Mouse (Mus musculus): ENCODE results near the gene Capn7. TPM values are rescaled to one million over a fixed set of nuclear protein-coding genes. Genes with fewer than 3 reads are reported as not detected.

Capn7 gene
- polyA plus RNA-seq, 1 experiment from 2014 or later: 76.3 TPM

- H3K4me2 ChIP-seq: no peak overlapping the region
- H3K27ac ChIP-seq: no peak overlapping the region
- 93% methylated on average over 3 of the region's 3 CpGs for WGBS
- no peaks in the 10 kb centered on the region for H3K27me3 ChIP-seq
- H3K36me3 ChIP-seq: peaks cover 74% of the 10 kb centered on the region
- no peaks in the 10 kb centered on the region for H3K9me3 ChIP-seq
- no peaks in the 10 kb centered on the region for H3K4me1 ChIP-seq (replicated peaks)
- no peak overlapping the region for H3K4me3 ChIP-seq
- no peak overlapping the region for H3K9ac ChIP-seq
- no peak for ATAC-seq (ENCODE audit: low FRiP score)
These were observed 32.9 kb downstream of the Capn7 start for GRCm38 (mm10) chr14:31369377-31369776.

DNA sequence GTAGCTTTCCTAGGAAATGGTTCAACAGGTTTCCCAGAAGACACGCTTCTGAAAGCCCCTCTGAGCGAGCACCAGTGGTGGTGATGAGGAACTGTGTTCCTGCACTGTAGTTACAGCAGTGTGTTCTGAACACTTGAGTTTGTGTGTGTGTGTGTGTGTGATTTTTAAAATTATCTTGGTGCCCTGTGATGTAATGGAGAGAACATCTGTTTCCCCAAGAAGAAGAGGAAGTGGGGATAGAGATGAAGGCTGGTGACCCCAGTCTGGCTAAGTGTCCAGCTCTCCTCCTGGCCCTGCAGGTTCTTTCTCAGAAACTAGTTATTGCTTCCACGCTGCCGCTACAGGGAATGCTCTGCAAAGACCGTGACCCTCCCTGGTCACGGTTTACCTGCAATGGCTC lies 38.0 kb downstream of the Capn7 start:
- no peak overlapping the region for H3K4me3 ChIP-seq
- no peak overlapping the region for H3K9ac ChIP-seq
- no peaks in the 10 kb centered on the region for H3K9me3 ChIP-seq
- no peak overlapping the region for H3K4me2 ChIP-seq
- no peaks in the 10 kb centered on the region for H3K4me1 ChIP-seq (replicated peaks)
- H3K27ac ChIP-seq: no peak overlapping the region
- H3K36me3 ChIP-seq: peaks cover 91% of the 10 kb centered on the region
- WGBS: 94% methylated on average over 6 of the region's 6 CpGs
- H3K27me3 ChIP-seq: no peaks in the 10 kb centered on the region
- ATAC-seq (ENCODE audit: low FRiP score): no peak

GRCm38 (mm10) chr14:31376331-31376730 lies 39.9 kb downstream of the Capn7 start:
- H3K9me3 ChIP-seq: no peaks in the 10 kb centered on the region
- no peak overlapping the region for H3K4me2 ChIP-seq
- ATAC-seq (ENCODE audit: low FRiP score): no peak
- H3K9ac ChIP-seq: no peak overlapping the region
- no peaks in the 10 kb centered on the region for H3K27me3 ChIP-seq
- H3K27ac ChIP-seq: no peak overlapping the region
- H3K4me1 ChIP-seq (replicated peaks): no peaks in the 10 kb centered on the region
- H3K36me3 ChIP-seq: peaks cover 77% of the 10 kb centered on the region
- H3K4me3 ChIP-seq: no peak overlapping the region
- WGBS: 95% methylated on average over 3 of the region's 3 CpGs

- H3K4me2 ChIP-seq: no peak overlapping the region
- H3K36me3 ChIP-seq: peaks cover 64% of the 10 kb centered on the region
- H3K4me3 ChIP-seq: no peak overlapping the region
- H3K27me3 ChIP-seq: no peaks in the 10 kb centered on the region
- H3K9ac ChIP-seq: no peak overlapping the region
- no peaks in the 10 kb centered on the region for H3K9me3 ChIP-seq
- WGBS: 88% methylated on average over 8 of the region's 8 CpGs
- ATAC-seq (ENCODE audit: low FRiP score): no peak
- H3K27ac ChIP-seq: no peak overlapping the region
- H3K4me1 ChIP-seq (replicated peaks): peaks cover 33% of the 10 kb centered on the region
These were observed 45.8 kb downstream of the Capn7 start for GRCm38 (mm10) chr14:31382276-31382675.

DNA sequence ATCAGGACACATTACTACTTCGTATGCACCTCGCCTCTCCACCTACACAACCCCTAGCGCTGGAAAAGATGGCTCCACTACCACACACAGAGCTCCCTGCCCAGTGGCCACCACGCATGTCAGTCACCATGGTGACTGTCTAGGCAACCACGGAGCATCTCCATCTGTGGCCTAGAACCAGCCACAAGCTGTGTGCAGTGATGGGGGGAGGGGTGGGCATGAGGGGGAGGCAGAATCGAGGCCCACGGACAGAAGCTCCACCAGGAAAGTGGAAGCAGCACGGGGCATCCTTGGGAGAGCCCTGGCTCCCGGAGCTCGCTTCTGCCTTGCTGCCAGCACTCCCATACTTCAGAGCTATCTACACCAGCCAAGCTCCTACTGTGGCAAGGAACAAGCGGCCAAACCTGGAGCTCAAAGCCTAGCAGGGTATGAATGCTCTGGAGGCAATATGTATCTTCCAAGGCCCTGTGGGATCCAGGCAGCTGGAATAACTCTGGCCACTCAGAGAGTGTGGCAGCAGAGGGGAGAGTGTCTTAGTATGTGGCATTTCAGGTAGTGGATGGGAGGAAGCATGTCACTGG lies 47.1 kb downstream of the Capn7 start:
- Histone ChIP-seq H3K27me3 (no peaks in the 10 kb centered on the region), H3K4me1 (replicated peaks) (peaks cover 46% of the 10 kb centered on the region), H3K9ac (no peak overlapping the region), H3K27ac (no peak overlapping the region), H3K4me3 (no peak overlapping the region), H3K4me2 (no peak overlapping the region), H3K9me3 (no peaks in the 10 kb centered on the region), H3K36me3 (peaks cover 56% of the 10 kb centered on the region)
- no peak for ATAC-seq (ENCODE audit: low FRiP score)
- WGBS: 68% methylated on average over 11 of the region's 11 CpGs

- Histone ChIP-seq H3K4me1 (replicated peaks) (peaks cover 51% of the 10 kb centered on the region), H3K9me3 (no peaks in the 10 kb centered on the region), H3K9ac (no peak overlapping the region), H3K27ac (peak overlapping the region; percentile 14; the same call in 1 of the 2 replicates), H3K4me3 (no peak overlapping the region), H3K27me3 (no peaks in the 10 kb centered on the region), H3K36me3 (peaks cover 47% of the 10 kb centered on the region), H3K4me2 (no peak overlapping the region)
- ATAC-seq (ENCODE audit: low FRiP score): no peak
- WGBS: 64% methylated on average over 13 of the region's 13 CpGs
These were observed 48.2 kb downstream of the Capn7 start for GRCm38 (mm10) chr14:31384366-31385323.

GRCm38 (mm10) chr14:31385406-31385805 lies 49.0 kb downstream of the Capn7 start:
- no peak for ATAC-seq (ENCODE audit: low FRiP score)
- 96% methylated on average over 5 of the region's 5 CpGs for WGBS
- Histone ChIP-seq H3K4me1 (replicated peaks) (peaks cover 57% of the 10 kb centered on the region), H3K27me3 (no peaks in the 10 kb centered on the region), H3K4me3 (no peak overlapping the region), H3K27ac (no peak overlapping the region), H3K9ac (no peak overlapping the region), H3K9me3 (no peaks in the 10 kb centered on the region), H3K4me2 (no peak overlapping the region), H3K36me3 (peaks cover 45% of the 10 kb centered on the region)

DNA sequence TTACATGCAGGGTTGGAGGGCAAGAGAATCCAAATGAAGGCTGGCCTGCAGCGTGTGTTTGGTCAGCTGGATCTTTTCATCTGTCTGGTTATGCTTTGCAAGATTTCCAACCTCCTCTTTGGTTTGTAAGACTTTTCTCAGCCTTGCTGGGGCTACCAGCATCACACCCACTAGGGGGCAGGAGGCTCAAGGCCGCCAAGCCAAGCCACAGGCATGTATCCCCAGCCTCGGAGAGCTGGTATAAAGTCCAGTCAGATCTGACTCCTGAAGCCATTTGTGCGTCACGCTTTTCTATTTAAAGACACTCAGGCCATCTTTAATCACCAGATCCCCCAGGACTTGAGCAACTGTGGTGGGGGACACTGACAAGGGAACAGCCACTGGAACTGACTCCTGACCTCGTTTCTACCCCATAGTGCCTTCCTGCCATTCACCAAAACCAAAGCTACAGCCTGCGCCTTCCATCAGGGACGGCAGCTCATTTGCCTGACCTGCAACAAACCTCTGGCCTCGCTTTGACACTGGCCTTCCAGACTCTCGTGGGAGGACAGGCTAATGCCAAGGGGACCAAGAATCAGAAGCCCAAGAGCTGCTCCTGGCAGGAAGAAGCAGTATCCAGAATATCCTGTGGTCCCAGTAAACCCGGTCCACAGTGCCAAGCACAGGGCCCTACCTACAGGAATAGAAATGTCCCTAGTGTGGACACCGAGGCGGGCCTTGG lies 49.7 kb downstream of the Capn7 start:
- H3K9ac ChIP-seq: no peak overlapping the region
- no peaks in the 10 kb centered on the region for H3K9me3 ChIP-seq
- WGBS: 53% methylated on average over 13 of the region's 13 CpGs
- peaks cover 44% of the 10 kb centered on the region for H3K36me3 ChIP-seq
- ATAC-seq (ENCODE audit: low FRiP score): no peak
- H3K4me3 ChIP-seq: no peak overlapping the region
- H3K27me3 ChIP-seq: no peaks in the 10 kb centered on the region
- H3K4me1 ChIP-seq (replicated peaks): peaks cover 57% of the 10 kb centered on the region
- no peak overlapping the region for H3K27ac ChIP-seq
- no peak overlapping the region for H3K4me2 ChIP-seq

GRCm38 (mm10) chr14:31387301-31387981 lies 51.0 kb downstream of the Capn7 start:
- Histone ChIP-seq H3K9me3 (no peaks in the 10 kb centered on the region), H3K4me1 (replicated peaks) (peaks cover 57% of the 10 kb centered on the region), H3K9ac (no peak overlapping the region; the same call in 1 of the 2 replicates), H3K36me3 (peaks cover 35% of the 10 kb centered on the region), H3K27ac (no peak overlapping the region), H3K27me3 (no peaks in the 10 kb centered on the region), H3K4me2 (no peak overlapping the region), H3K4me3 (no peak overlapping the region)
- 0 out of 2 replicates have a peak, but pooled peaks have one; percentile 12 for ATAC-seq (ENCODE audit: low FRiP score)
- WGBS: 76% methylated on average over 11 of the region's 11 CpGs

DNA sequence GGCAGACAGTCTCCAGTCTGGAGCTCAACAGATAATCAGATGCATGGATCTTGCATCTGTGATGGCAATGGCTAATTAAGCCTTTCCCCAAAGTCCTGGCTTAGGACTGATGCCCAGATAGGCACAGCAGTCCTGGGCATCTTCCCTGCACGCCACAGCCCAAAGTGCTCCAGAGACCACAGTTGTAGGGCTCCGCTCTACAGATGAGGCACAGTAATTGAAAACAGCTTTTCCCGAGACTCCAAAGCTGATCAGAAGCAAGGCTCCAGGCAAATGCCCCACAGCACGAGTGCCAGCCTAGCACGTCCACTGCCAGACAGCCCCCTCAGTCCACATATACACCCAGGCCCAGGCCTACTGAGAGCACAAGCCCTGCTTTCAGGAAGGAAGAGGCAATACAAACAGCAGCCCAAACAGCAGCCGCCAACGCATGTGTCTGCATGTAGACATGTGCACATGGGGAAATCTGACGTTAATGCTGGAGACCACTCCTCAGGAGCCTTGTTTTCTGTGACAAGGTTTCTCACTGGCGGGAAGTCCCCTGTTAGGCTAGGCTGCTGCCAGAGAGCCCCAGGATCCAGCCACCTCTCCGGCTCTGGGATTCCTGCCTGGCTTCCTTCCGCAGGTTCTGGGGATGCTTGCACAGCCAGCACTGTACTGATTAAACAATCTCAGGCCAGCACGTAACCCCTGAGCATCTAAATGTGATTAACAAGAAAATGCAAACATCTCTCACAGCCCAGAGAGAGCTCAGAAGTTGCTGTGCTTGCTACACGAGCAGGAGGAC lies 51.8 kb downstream of the Capn7 start:
- Histone ChIP-seq H3K27me3 (no peaks in the 10 kb centered on the region), H3K27ac (peak overlapping the region; percentile 67), H3K36me3 (peaks cover 31% of the 10 kb centered on the region), H3K4me1 (replicated peaks) (peaks cover 61% of the 10 kb centered on the region), H3K4me2 (no peak overlapping the region), H3K4me3 (no peak overlapping the region), H3K9me3 (no peaks in the 10 kb centered on the region), H3K9ac (no peak overlapping the region)
- WGBS: 61% methylated on average over 13 of the region's 13 CpGs
- peak; percentile 37; the same call in 1 of the 2 replicates for ATAC-seq (ENCODE audit: low FRiP score)

DNA sequence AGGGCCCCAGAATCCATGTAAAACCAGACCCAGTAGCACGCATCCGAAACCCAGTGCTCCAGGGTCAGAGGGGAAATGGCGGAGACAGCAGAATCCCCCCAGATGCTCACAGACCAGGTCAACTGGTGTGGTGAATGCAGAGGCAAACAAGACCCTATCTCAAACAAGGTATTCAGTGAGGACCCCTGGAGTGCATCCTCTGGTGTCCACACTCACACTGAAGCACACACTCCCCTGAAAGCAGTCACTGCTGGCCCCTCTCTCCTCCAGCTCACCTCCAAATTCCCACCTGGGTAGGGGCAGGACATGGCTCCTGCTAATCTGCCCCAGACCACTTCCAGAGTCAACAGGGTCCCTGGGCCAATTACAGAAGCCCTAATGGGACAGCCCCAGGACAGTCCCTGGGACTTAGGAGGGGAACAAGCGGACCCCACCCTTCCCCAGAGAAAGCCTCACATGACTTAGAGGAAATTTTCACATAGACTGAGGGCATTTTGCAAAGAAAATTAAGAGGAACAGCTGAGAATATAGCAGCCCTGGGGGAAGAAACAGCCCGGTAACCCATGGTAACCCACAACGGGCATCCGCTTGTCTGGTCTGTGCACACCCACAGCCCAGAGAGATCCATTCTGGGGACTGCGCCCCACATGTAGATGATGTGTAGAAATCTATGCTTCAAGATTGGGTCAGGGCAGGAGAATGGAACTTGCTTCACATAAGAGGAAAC lies 53.1 kb downstream of the Capn7 start:
- no peak overlapping the region for H3K27ac ChIP-seq
- H3K4me2 ChIP-seq: no peak overlapping the region
- H3K9ac ChIP-seq: no peak overlapping the region
- peaks cover 20% of the 10 kb centered on the region for H3K36me3 ChIP-seq
- H3K4me1 ChIP-seq (replicated peaks): peaks cover 54% of the 10 kb centered on the region
- no peak overlapping the region for H3K4me3 ChIP-seq
- WGBS: 86% methylated on average over 8 of the region's 8 CpGs
- no peaks in the 10 kb centered on the region for H3K27me3 ChIP-seq
- no peak for ATAC-seq (ENCODE audit: low FRiP score)
- H3K9me3 ChIP-seq: no peaks in the 10 kb centered on the region
